ENCODE assay signal across 20 mouse cellular contexts in the genomic region with DNA sequence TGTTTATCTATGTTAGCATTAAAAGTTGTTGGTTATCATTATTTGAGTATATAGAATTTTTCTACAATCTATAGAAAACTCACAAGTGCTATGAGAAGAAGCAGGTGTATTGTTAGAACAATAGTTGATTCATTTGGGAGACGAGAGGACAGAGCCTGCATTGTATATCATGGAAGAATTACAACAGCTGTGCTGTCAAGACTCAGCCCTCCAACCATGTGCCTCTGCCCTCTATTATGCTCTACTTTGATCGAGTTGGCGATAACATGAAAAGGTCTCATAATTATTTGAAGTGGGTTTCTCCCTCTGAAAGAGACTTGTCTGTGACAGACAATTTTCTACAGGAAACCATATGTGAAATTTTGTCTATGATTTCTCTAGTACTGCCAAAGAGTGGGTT.
DNase-seq lines count a peak whose midpoint lies in the region; ATAC-seq and TF ChIP-seq lines count a peak whose summit lies in the region.
"Had no signal": no experiment of that assay in that cellular context is flagged by ENCODE, and none has a peak within 500 bp of the region (broad histone marks: within the 10 kb centered on the region; RNA-seq: fewer than 3 reads in every experiment).

No protein-coding gene starts in this region.

- no peak overlapping the region for H3K4me3 ChIP-seq in forebrain, embryonic 14.5 days (ENCODE audit: low read depth, low read length)
- H3K4me3 ChIP-seq in forebrain, embryonic 16.5 days (replicated peaks; ENCODE audit: low read length) = no peak overlapping the region
- H3K4me3 ChIP-seq in gastrocnemius, adult 2 months = no peak overlapping the region
- H3K4me3 ChIP-seq in liver, postnatal 0 days (ENCODE audit: low read depth, low read length) = no peak overlapping the region
- H3K4me3 ChIP-seq: embryonic facial prominence, embryonic 13.5 days; forebrain, embryonic 13.5 days; heart, adult 2 months; heart, embryonic 15.5 days; hindbrain, embryonic 15.5 days had no signal

- peak; percentile 9 for DNase-seq in forebrain, embryonic 14.5 days (ENCODE audit: low spot score)
- peak; percentile 22 for DNase-seq in brain, embryonic 14.5 days (ENCODE audit: low read depth)
- DNase-seq in mesoderm, embryonic 11.5 days (ENCODE audit: low read depth, low spot score) = peak; percentile 7
- DNase-seq in gastrocnemius, adult 2 months = no peak
- no peak for DNase-seq in liver, postnatal 0 days
- DNase-seq: adrenal gland, adult 8-10 months; adrenal gland, postnatal 36 days; cerebellum, adult 11 months; cerebellum, adult 8-10 months; cerebellum, postnatal 14 days; gastrocnemius, postnatal 14 days; heart, adult 2 months; heart, postnatal 14 days had no signal

- H3K27ac ChIP-seq in forebrain, embryonic 14.5 days (ENCODE audit: low read depth, low read length) = no peak overlapping the region
- H3K27ac ChIP-seq in forebrain, embryonic 16.5 days (ENCODE audit: low read length) = no peak overlapping the region
- H3K27ac ChIP-seq in gastrocnemius, adult 2 months = no peak overlapping the region
- no peak overlapping the region for H3K27ac ChIP-seq in liver, postnatal 0 days (ENCODE audit: low read depth)
- H3K27ac ChIP-seq: embryonic facial prominence, embryonic 13.5 days; forebrain, embryonic 13.5 days; heart, adult 2 months; heart, embryonic 15.5 days; hindbrain, embryonic 15.5 days had no signal

- TF ChIP-seq EP300 in liver, postnatal 0 days (IDR thresholded peaks at IDR 0.05; ENCODE audit: low read depth) = no peak

- WGBS in forebrain, embryonic 14.5 days = 48% methylated on average over 3 of the region's 3 CpGs
- WGBS in forebrain, embryonic 16.5 days = 41% methylated on average over 3 of the region's 3 CpGs
- 74% methylated on average over 3 of the region's 3 CpGs for WGBS in liver, postnatal 0 days (ENCODE audit: insufficient replicate concordance)

- no peak for ATAC-seq in forebrain, embryonic 14.5 days
- no peak for ATAC-seq in forebrain, embryonic 16.5 days
- ATAC-seq in liver, postnatal 0 days = no peak
- ATAC-seq: forebrain, embryonic 13.5 days; intestine, embryonic 16.5 days had no signal

- H3K27me3 ChIP-seq in forebrain, embryonic 14.5 days (replicated peaks; ENCODE audit: control insufficient read depth, insufficient read depth, low read length) = no peaks in the 10 kb centered on the region
- no peaks in the 10 kb centered on the region for H3K27me3 ChIP-seq in forebrain, embryonic 16.5 days (replicated peaks; ENCODE audit: control insufficient read depth, insufficient read depth, low read length)
- no peaks in the 10 kb centered on the region for H3K27me3 ChIP-seq in liver, postnatal 0 days (ENCODE audit: insufficient read depth, low read length)
- H3K27me3 ChIP-seq: embryonic facial prominence, embryonic 13.5 days; forebrain, embryonic 13.5 days; heart, embryonic 15.5 days; hindbrain, embryonic 15.5 days had no signal

- H3K36me3 ChIP-seq in forebrain, embryonic 14.5 days (ENCODE audit: control insufficient read depth, insufficient read depth, low read length) = no peaks in the 10 kb centered on the region
- H3K36me3 ChIP-seq in forebrain, embryonic 16.5 days (ENCODE audit: control insufficient read depth, insufficient read depth) = no peaks in the 10 kb centered on the region
- no peaks in the 10 kb centered on the region for H3K36me3 ChIP-seq in liver, postnatal 0 days (replicated peaks; ENCODE audit: insufficient read depth, low read length)
- H3K36me3 ChIP-seq: embryonic facial prominence, embryonic 13.5 days; heart, embryonic 15.5 days; hindbrain, embryonic 15.5 days had no signal

- no peak overlapping the region for H3K4me2 ChIP-seq in forebrain, embryonic 14.5 days (ENCODE audit: low read length)
- no peak overlapping the region for H3K4me2 ChIP-seq in forebrain, embryonic 16.5 days (ENCODE audit: low read length)
- H3K4me2 ChIP-seq in liver, postnatal 0 days (ENCODE audit: low read depth, low read length) = no peak overlapping the region
- H3K4me2 ChIP-seq: embryonic facial prominence, embryonic 13.5 days; forebrain, embryonic 13.5 days; heart, embryonic 11.5 days; heart, embryonic 15.5 days; hindbrain, embryonic 15.5 days had no signal

- TF ChIP-seq CTCF in brain, embryonic 14.5 days (IDR thresholded peaks at IDR 0.05; ENCODE audit: borderline replicate concordance, extremely low read depth, insufficient read depth, insufficient read length) = no peak
- no peak for TF ChIP-seq CTCF in gastrocnemius, adult 2 months (IDR thresholded peaks at IDR 0.05)
- TF ChIP-seq CTCF in liver, postnatal 0 days (IDR thresholded peaks at IDR 0.05; ENCODE audit: low read depth) = no peak

- no peaks in the 10 kb centered on the region for H3K4me1 ChIP-seq in forebrain, embryonic 14.5 days (ENCODE audit: control insufficient read depth, insufficient read depth, low read length)
- H3K4me1 ChIP-seq in forebrain, embryonic 16.5 days (replicated peaks; ENCODE audit: control insufficient read depth, insufficient read depth, low read length) = no peaks in the 10 kb centered on the region
- no peaks in the 10 kb centered on the region for H3K4me1 ChIP-seq in liver, postnatal 0 days (ENCODE audit: insufficient read depth)
- H3K4me1 ChIP-seq: embryonic facial prominence, embryonic 13.5 days; forebrain, embryonic 13.5 days; heart, embryonic 15.5 days; hindbrain, embryonic 15.5 days had no signal

- no peak overlapping the region for H3K9ac ChIP-seq in forebrain, embryonic 14.5 days (ENCODE audit: low read length)
- no peak overlapping the region for H3K9ac ChIP-seq in forebrain, embryonic 16.5 days (replicated peaks; ENCODE audit: low read depth, low read length)
- H3K9ac ChIP-seq in liver, postnatal 0 days (replicated peaks) = no peak overlapping the region
- H3K9ac ChIP-seq: embryonic facial prominence, embryonic 13.5 days; forebrain, embryonic 13.5 days; heart, embryonic 15.5 days; hindbrain, embryonic 15.5 days had no signal

- intact Hi-C loops in gastrocnemius, adult 2 months (cut with DNase I) = no loop called here

- no peak for TF ChIP-seq POLR2A in brain, embryonic 14.5 days (IDR thresholded peaks at IDR 0.05; ENCODE audit: borderline replicate concordance, extremely low read depth, insufficient read depth, insufficient read length, poor library complexity, severe bottlenecking)

- no peaks in the 10 kb centered on the region for H3K9me3 ChIP-seq in forebrain, embryonic 14.5 days (replicated peaks; ENCODE audit: control insufficient read depth, low read length)
- H3K9me3 ChIP-seq in forebrain, embryonic 16.5 days (ENCODE audit: control insufficient read depth, low read length) = no peaks in the 10 kb centered on the region
- H3K9me3 ChIP-seq in liver, postnatal 0 days (ENCODE audit: low read length) = no peaks in the 10 kb centered on the region
- H3K9me3 ChIP-seq: embryonic facial prominence, embryonic 13.5 days; forebrain, embryonic 13.5 days; heart, embryonic 15.5 days; hindbrain, embryonic 15.5 days had no signal

Comparison
In these comparisons a context has a peak if more than half of its experiments do, and no peak if none do; other contexts are left out.
1. DNase-seq: peak in forebrain, embryonic 14.5 days (single experiment), brain, embryonic 14.5 days (single experiment) and mesoderm, embryonic 11.5 days (single experiment); none in gastrocnemius, adult 2 months (single experiment) and liver, postnatal 0 days (single experiment).